Mouse (Mus musculus): ENCODE data around the gene Ildr2. TPM values are rescaled to one million over a fixed set of nuclear protein-coding genes. Genes with fewer than 3 reads are reported as not detected.
A peak's percentile ranks its signal among the peaks of the same experiment; 100 is the strongest.

Gene Ildr2
- 31.3 and 36.5 TPM in 2 replicates for total RNA-seq (2014; rRNA removed)
- polyA plus RNA-seq (2015; fragmentation: Nextera tagmentation; extraction: Ambion mirVana): 5.7 and 7.1 TPM in 2 replicates

DNA sequence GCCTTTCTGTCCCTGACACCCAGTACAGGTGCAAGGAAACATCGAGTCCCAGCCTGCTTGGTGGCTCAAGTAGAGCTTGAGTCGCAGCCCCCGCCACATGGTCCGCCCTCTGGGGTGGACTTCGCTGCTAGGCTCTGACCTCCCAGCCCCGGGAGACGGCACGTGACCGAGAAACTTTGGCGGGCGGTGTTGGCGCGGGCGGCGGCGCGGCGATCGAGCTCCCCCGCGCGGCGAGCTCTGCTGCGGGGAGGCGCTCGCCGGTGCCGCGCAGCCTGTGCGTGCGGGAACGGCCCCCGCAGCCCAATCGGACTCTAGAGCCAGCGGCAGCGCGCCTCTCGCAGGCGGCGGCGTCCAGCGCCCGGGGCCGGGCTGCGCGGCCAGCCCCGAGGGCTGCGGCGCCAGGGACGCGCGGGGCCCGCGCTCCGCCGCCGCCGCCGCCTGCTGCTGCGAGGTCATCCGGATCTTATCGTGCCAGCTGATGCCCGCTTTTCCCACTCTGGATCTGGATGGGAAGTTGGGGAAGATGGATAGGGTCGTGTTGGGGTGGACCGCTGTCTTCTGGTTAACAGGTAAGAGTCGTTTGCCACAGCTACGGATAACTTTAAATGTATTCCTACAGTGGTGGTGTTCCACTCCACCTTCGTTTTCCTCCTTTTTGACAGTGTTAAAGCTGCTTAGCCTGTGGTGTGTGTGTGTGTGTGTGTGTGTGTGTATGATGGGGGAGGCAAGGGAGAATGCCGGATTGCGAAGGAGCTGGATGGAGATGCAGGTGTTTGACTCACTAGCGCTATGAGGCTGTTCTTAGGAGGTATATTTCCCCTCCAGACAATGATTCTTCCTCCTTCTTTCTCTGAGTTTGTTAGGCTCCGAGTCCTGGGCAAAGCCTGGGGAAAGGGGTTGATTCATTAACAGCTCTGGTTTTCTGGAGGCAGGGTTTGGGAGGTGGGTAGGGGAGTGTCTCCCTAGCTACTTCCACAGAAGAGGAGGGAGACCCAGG, at the start of gene Ildr2:
Gene Ildr2 (plus strand): TSS at position 242 of the 997 bp plus-strand sequence.
- H3K4me3 ChIP-seq (ENCODE audit: low read depth, low read length): peak within 1 kb of the TSS; percentile 60
- peak; percentile 55 for ATAC-seq (ENCODE audit: low FRiP score)
- peak; percentile 56 for TF ChIP-seq CTCF (IDR thresholded peaks at IDR 0.05)
- H3K9ac ChIP-seq (replicated peaks; ENCODE audit: low read length, poor library complexity, severe bottlenecking): peak within 1 kb of the TSS; percentile 47
- H3K36me3 ChIP-seq (ENCODE audit: insufficient read depth, low read length): no peaks in the 10 kb centered on the region
- H3K4me2 ChIP-seq (ENCODE audit: low read depth, low read length, poor library complexity, severe bottlenecking): peak within 1 kb of the TSS; percentile 88
- peak within 1 kb of the TSS; percentile 13; the same call in 1 of the 2 replicates for H3K27ac ChIP-seq (ENCODE audit: low read depth, low read length)
- under 1% methylated on average over 64 of the region's 72 CpGs for WGBS
- peak; percentile 67 for DNase-seq (ENCODE audit: low spot score)
- H3K27me3 ChIP-seq (ENCODE audit: insufficient read depth, low read length): no peaks in the 10 kb centered on the region
- H3K9me3 ChIP-seq (ENCODE audit: low read length): no peaks in the 10 kb centered on the region
- peaks cover 12% of the 10 kb centered on the region; the same call in 1 of the 2 replicates for H3K4me1 ChIP-seq (ENCODE audit: insufficient read depth, low read length)

DNA sequence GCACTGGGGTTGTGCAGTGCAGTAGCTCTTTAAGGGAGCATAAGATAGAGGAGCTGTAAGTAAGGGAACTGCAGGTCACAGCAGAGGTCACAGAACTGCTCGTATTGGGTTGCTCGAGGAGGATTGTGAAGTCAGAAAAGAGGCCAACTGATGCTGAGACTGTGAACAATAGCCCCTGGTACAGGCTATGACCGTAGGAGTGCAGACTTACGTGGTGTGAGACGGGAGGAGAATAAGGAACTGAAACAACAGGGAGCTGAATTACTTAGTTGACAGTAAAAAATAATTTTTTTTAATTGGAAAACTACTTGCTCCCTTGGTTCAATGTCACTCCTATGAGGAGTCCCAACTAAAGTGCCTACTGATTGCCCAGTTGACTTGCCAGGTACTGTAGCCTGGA, 49.8 kb upstream of the Ildr2 start:
- no peaks in the 10 kb centered on the region for H3K36me3 ChIP-seq (ENCODE audit: insufficient read depth, low read length)
- no peak overlapping the region for H3K4me2 ChIP-seq (ENCODE audit: low read depth, low read length, poor library complexity, severe bottlenecking)
- H3K4me1 ChIP-seq (ENCODE audit: insufficient read depth, low read length): no peaks in the 10 kb centered on the region
- no peak overlapping the region for H3K9ac ChIP-seq (replicated peaks; ENCODE audit: low read length, poor library complexity, severe bottlenecking)
- ATAC-seq (ENCODE audit: low FRiP score) (no peak), DNase-seq (ENCODE audit: low spot score) (no peak)
- no peak overlapping the region for H3K4me3 ChIP-seq (ENCODE audit: low read depth, low read length)
- no peaks in the 10 kb centered on the region for H3K9me3 ChIP-seq (ENCODE audit: low read length)
- H3K27ac ChIP-seq (ENCODE audit: low read depth, low read length): no peak overlapping the region
- no peak for TF ChIP-seq CTCF (IDR thresholded peaks at IDR 0.05)
- no peaks in the 10 kb centered on the region for H3K27me3 ChIP-seq (ENCODE audit: insufficient read depth, low read length)
- WGBS: 36% methylated on average over 5 of the region's 5 CpGs

DNA sequence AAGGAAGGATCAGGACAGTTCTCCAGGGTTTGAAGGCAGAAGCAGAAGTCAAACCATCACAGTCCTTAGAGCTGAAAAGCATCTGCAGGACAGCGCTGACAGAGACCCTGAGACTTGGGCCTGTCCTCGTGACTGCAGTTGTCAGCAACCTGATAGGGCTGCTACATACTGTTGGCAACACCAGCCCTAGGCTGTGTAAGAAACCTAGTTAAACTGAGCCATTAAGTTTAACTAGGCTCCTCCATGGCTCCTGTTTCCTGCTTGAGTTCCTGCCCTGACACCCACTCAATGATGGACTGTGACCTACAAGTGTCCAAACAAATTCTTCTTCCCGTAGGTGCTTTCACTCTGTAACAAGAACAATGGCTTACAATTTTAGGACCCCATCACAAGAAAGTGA, 48.8 kb upstream of the Ildr2 start:
- TF ChIP-seq CTCF (IDR thresholded peaks at IDR 0.05): no peak
- H3K9ac ChIP-seq (replicated peaks; ENCODE audit: low read length, poor library complexity, severe bottlenecking): no peak overlapping the region
- H3K27ac ChIP-seq (ENCODE audit: low read depth, low read length): no peak overlapping the region
- DNase-seq (ENCODE audit: low spot score): no peak
- H3K4me1 ChIP-seq (ENCODE audit: insufficient read depth, low read length): no peaks in the 10 kb centered on the region
- 94% methylated on average over 3 of the region's 3 CpGs for WGBS
- ATAC-seq (ENCODE audit: low FRiP score): no peak
- H3K27me3 ChIP-seq (ENCODE audit: insufficient read depth, low read length): no peaks in the 10 kb centered on the region
- H3K4me3 ChIP-seq (ENCODE audit: low read depth, low read length): no peak overlapping the region
- no peaks in the 10 kb centered on the region for H3K9me3 ChIP-seq (ENCODE audit: low read length)
- no peaks in the 10 kb centered on the region for H3K36me3 ChIP-seq (ENCODE audit: insufficient read depth, low read length)
- H3K4me2 ChIP-seq (ENCODE audit: low read depth, low read length, poor library complexity, severe bottlenecking): no peak overlapping the region

DNA sequence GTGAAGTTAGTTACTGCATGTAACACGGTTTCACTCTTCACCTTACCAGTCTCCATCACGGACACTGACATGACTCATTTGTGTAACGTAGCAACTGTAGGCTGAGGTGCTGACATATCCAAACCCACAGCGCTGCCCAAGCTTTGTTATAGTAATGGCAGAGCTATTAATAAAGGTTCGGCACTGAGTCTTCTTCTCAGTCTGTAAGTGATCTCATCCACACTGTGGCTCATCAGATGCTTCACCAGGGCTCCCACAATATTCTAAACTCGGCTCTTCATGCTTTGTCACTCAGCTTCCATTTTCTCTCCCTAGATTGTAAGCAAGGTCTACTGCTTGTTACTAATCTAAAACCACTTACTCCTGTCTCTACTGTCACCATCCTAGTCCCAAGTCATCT, 44.6 kb upstream of the Ildr2 start:
- DNase-seq (ENCODE audit: low spot score) (no peak), ATAC-seq (ENCODE audit: low FRiP score) (no peak)
- Histone ChIP-seq H3K4me3 (ENCODE audit: low read depth, low read length) (no peak overlapping the region), H3K9me3 (ENCODE audit: low read length) (no peaks in the 10 kb centered on the region), H3K4me2 (ENCODE audit: low read depth, low read length, poor library complexity, severe bottlenecking) (no peak overlapping the region), H3K27me3 (ENCODE audit: insufficient read depth, low read length) (no peaks in the 10 kb centered on the region), H3K9ac (replicated peaks; ENCODE audit: low read length, poor library complexity, severe bottlenecking) (no peak overlapping the region), H3K4me1 (ENCODE audit: insufficient read depth, low read length) (no peaks in the 10 kb centered on the region), H3K36me3 (ENCODE audit: insufficient read depth, low read length) (no peaks in the 10 kb centered on the region), H3K27ac (ENCODE audit: low read depth, low read length) (no peak overlapping the region)
- 86% methylated on average over 6 of the region's 6 CpGs for WGBS
- no peak for TF ChIP-seq CTCF (IDR thresholded peaks at IDR 0.05)

DNA sequence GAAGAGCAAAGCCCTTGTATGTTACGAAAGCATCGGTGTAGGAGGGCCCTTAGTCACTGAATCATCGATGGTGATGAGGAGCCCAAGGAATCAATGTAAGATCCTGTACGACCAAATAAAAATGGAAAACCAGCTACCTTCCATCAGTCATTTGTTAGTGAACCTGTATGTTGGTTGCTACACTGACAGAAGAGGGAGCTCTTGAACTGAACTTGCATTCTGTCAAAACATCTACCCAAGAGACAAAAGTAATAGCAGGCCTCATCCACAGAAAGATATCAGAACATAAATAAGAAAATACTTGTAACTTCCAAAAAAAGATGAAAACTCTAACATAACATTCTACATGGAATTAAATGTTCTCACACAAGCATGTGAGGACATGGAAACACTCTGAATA, 39.8 kb upstream of the Ildr2 start:
- peak; percentile 23 for DNase-seq (ENCODE audit: low spot score)
- no peaks in the 10 kb centered on the region for H3K27me3 ChIP-seq (ENCODE audit: insufficient read depth, low read length)
- H3K27ac ChIP-seq (ENCODE audit: low read depth, low read length): no peak overlapping the region
- H3K4me1 ChIP-seq (ENCODE audit: insufficient read depth, low read length): no peaks in the 10 kb centered on the region
- no peak overlapping the region for H3K4me3 ChIP-seq (ENCODE audit: low read depth, low read length)
- ATAC-seq (ENCODE audit: low FRiP score): no peak
- WGBS: 85% methylated on average over 4 of the region's 4 CpGs
- peak; percentile 52 for TF ChIP-seq CTCF (IDR thresholded peaks at IDR 0.05)
- H3K36me3 ChIP-seq (ENCODE audit: insufficient read depth, low read length): no peaks in the 10 kb centered on the region
- no peaks in the 10 kb centered on the region for H3K9me3 ChIP-seq (ENCODE audit: low read length)
- H3K9ac ChIP-seq (replicated peaks; ENCODE audit: low read length, poor library complexity, severe bottlenecking): no peak overlapping the region
- H3K4me2 ChIP-seq (ENCODE audit: low read depth, low read length, poor library complexity, severe bottlenecking): no peak overlapping the region
